In genomic region chr9:67795205-67795675, GRCm38 (mm10) we compare ENCODE assay signal across 10 mouse cellular contexts. TPM values are rescaled to one million over a fixed set of nuclear protein-coding genes. Genes with fewer than 3 reads are reported as not detected.
DNase-seq lines count a peak whose midpoint lies in the region; ATAC-seq and TF ChIP-seq lines count a peak whose summit lies in the region.
"Had no signal": no experiment of that assay in that cellular context is flagged by ENCODE, and none has a peak within 500 bp of the region (broad histone marks: within the 10 kb centered on the region; RNA-seq: fewer than 3 reads in every experiment).

No protein-coding gene starts in this region.

- DNase-seq in liver (peak; percentile 34), adipocyte (ENCODE audit: low spot score) (no peak)
- DNase-seq in liver, embryonic 11.5 days (ENCODE audit: low spot score), result no peak
- DNase-seq in liver, postnatal 0 days, result peak; percentile 66
- peak; percentile 66 for DNase-seq in right cerebral cortex, postnatal 4 days
- DNase-seq in lung, postnatal 25 days (ENCODE audit: low spot score), result no peak
- DNase-seq: heart, postnatal 36 days had no signal

- H3K36me3 ChIP-seq in liver, embryonic 11.5 days (ENCODE audit: control insufficient read depth, insufficient read depth, low read length), result no peaks in the 10 kb centered on the region
- H3K36me3 ChIP-seq in hindbrain, embryonic 16.5 days (ENCODE audit: control insufficient read depth, insufficient read depth, low read length), result no peaks in the 10 kb centered on the region
- H3K36me3 ChIP-seq in liver, postnatal 0 days (replicated peaks; ENCODE audit: insufficient read depth, low read length), result no peaks in the 10 kb centered on the region

- H3K9me3 ChIP-seq in liver, embryonic 11.5 days (ENCODE audit: control insufficient read depth, low read length), result no peaks in the 10 kb centered on the region
- H3K9me3 ChIP-seq in hindbrain, embryonic 16.5 days (ENCODE audit: control insufficient read depth, low read length), result no peaks in the 10 kb centered on the region
- H3K9me3 ChIP-seq in liver, postnatal 0 days (ENCODE audit: low read length), result no peaks in the 10 kb centered on the region

- no peaks in the 10 kb centered on the region for H3K4me1 ChIP-seq in liver, embryonic 11.5 days (replicated peaks; ENCODE audit: control insufficient read depth, insufficient read depth, low read length)
- peaks cover 12% of the 10 kb centered on the region for H3K4me1 ChIP-seq in hindbrain, embryonic 16.5 days (ENCODE audit: control insufficient read depth, insufficient read depth, low read depth, low read length)
- no peaks in the 10 kb centered on the region for H3K4me1 ChIP-seq in liver, postnatal 0 days (ENCODE audit: insufficient read depth)

- TF ChIP-seq EP300 in liver, postnatal 0 days (IDR thresholded peaks at IDR 0.05; ENCODE audit: low read depth), result no peak

- 76% methylated on average over 14 of the region's 14 CpGs for WGBS in liver, embryonic 11.5 days
- 18% methylated on average over 14 of the region's 14 CpGs for WGBS in hindbrain, embryonic 16.5 days
- WGBS in liver, postnatal 0 days (ENCODE audit: insufficient replicate concordance), result 70% methylated on average over 14 of the region's 14 CpGs

- H3K9ac ChIP-seq in liver, embryonic 11.5 days (ENCODE audit: low read depth, low read length), result no peak overlapping the region
- H3K9ac ChIP-seq in hindbrain, embryonic 16.5 days (ENCODE audit: low read depth, low read length), result no peak overlapping the region
- H3K9ac ChIP-seq in liver, postnatal 0 days (replicated peaks), result no peak overlapping the region

- TF ChIP-seq CTCF in liver, postnatal 0 days (IDR thresholded peaks at IDR 0.05; ENCODE audit: low read depth), result no peak

- H3K27me3 ChIP-seq in liver, embryonic 11.5 days (replicated peaks; ENCODE audit: control insufficient read depth, insufficient read depth, low read length), result no peaks in the 10 kb centered on the region; the same call in 1 of the 2 replicates
- no peaks in the 10 kb centered on the region for H3K27me3 ChIP-seq in hindbrain, embryonic 16.5 days (replicated peaks; ENCODE audit: control insufficient read depth, insufficient read depth, low read length)
- peaks cover 8% of the 10 kb centered on the region; the same call in 1 of the 2 replicates for H3K27me3 ChIP-seq in liver, postnatal 0 days (ENCODE audit: insufficient read depth, low read length)

- no peak overlapping the region for H3K4me2 ChIP-seq in liver, embryonic 11.5 days
- peak overlapping the region; percentile 52 for H3K4me2 ChIP-seq in hindbrain, embryonic 16.5 days (ENCODE audit: low read length)
- H3K4me2 ChIP-seq in liver, postnatal 0 days (ENCODE audit: low read depth, low read length), result no peak overlapping the region

- H3K27ac ChIP-seq in liver, embryonic 11.5 days (ENCODE audit: low read depth, low read length), result no peak overlapping the region
- peak overlapping the region; percentile 63 for H3K27ac ChIP-seq in hindbrain, embryonic 16.5 days (ENCODE audit: low read depth, low read length)
- H3K27ac ChIP-seq in liver, postnatal 0 days (ENCODE audit: low read depth), result no peak overlapping the region
- H3K27ac ChIP-seq: macrophage had no signal

- no peak overlapping the region for H3K4me3 ChIP-seq in liver, embryonic 11.5 days (ENCODE audit: low read depth, low read length)
- H3K4me3 ChIP-seq in hindbrain, embryonic 16.5 days (ENCODE audit: low read length), result no peak overlapping the region
- no peak overlapping the region for H3K4me3 ChIP-seq in liver, postnatal 0 days (ENCODE audit: low read depth, low read length)

- ATAC-seq in liver, embryonic 11.5 days (replicated peaks; ENCODE audit: low FRiP score), result no peak
- peak; percentile 79 for ATAC-seq in hindbrain, embryonic 16.5 days
- no peak for ATAC-seq in liver, postnatal 0 days
- no peak for ATAC-seq in activated CD4-positive, CD25-positive, alpha-beta regulatory T cell, adult 4 months

RNA-seq across cellular contexts. Expression of gene C2cd4b, which starts 36.0 kb away (rescaled TPM):
- not detected in 2 replicates for polyA plus RNA-seq in liver, embryonic 11.5 days (2014; fragmentation: Nextera tagmentation; extraction: Ambion mirVana)
- 0.34 and 0.39 TPM in 2 replicates for polyA plus RNA-seq in hindbrain, embryonic 16.5 days (2015; fragmentation: Nextera tagmentation; extraction: Ambion mirVana)
- not detected in 2 replicates for polyA plus RNA-seq in liver, postnatal 0 days (2015; fragmentation: Nextera tagmentation; extraction: Ambion mirVana)
- polyA plus RNA-seq in activated CD4-positive, CD25-positive, alpha-beta regulatory T cell, adult 4 months (2017; shearing (Covaris generic)), result not detected
- polyA plus RNA-seq: macrophage had no signal

RNA-seq across cellular contexts. Expression of gene C2cd4a, which starts 36.9 kb away (rescaled TPM):
- 2.6 and 4.2 TPM in 2 replicates for polyA plus RNA-seq in liver, embryonic 11.5 days (2014; fragmentation: Nextera tagmentation; extraction: Ambion mirVana)
- polyA plus RNA-seq in hindbrain, embryonic 16.5 days (2015; fragmentation: Nextera tagmentation; extraction: Ambion mirVana), result 0.32 and 0.46 TPM in 2 replicates
- 0.09 and 0.89 TPM in 2 replicates for polyA plus RNA-seq in liver, postnatal 0 days (2015; fragmentation: Nextera tagmentation; extraction: Ambion mirVana)
- polyA plus RNA-seq in activated CD4-positive, CD25-positive, alpha-beta regulatory T cell, adult 4 months (2017; shearing (Covaris generic)), result not detected
- polyA plus RNA-seq: macrophage had no signal

RNA-seq across cellular contexts. Expression of gene Vps13c, which starts 45.0 kb away (rescaled TPM):
- 13.5 and 14.7 TPM in 2 replicates for polyA plus RNA-seq in liver, embryonic 11.5 days (2014; fragmentation: Nextera tagmentation; extraction: Ambion mirVana)
- 8.1 and 9.3 TPM in 2 replicates for polyA plus RNA-seq in hindbrain, embryonic 16.5 days (2015; fragmentation: Nextera tagmentation; extraction: Ambion mirVana)
- polyA plus RNA-seq in liver, postnatal 0 days (2015; fragmentation: Nextera tagmentation; extraction: Ambion mirVana), result 3.2 and 3.4 TPM in 2 replicates
- 10 to 100 TPM; 16.6 to 17.6 TPM for polyA plus RNA-seq in activated CD4-positive, CD25-positive, alpha-beta regulatory T cell, adult 4 months (2017; shearing (Covaris generic))

Comparison
In these comparisons a context has a peak if more than half of its experiments do, and no peak if none do; other contexts are left out.
1. DNase-seq: peak in liver (single experiment), liver, postnatal 0 days (single experiment) and right cerebral cortex, postnatal 4 days (single experiment); none in liver, embryonic 11.5 days (single experiment), lung, postnatal 25 days (single experiment) and adipocyte (single experiment).